In genomic region chr11:77606469-77606834, GRCm38 (mm10) we compare ENCODE assay signal across 8 mouse cellular contexts. TPM values are rescaled to one million over a fixed set of nuclear protein-coding genes. Genes with fewer than 3 reads are reported as not detected.
DNase-seq lines count a peak whose midpoint lies in the region; ATAC-seq and TF ChIP-seq lines count a peak whose summit lies in the region.

No protein-coding gene starts in this region.

- TF ChIP-seq CTCF in E14TG2a.4 (conservative IDR thresholded peaks at IDR 0.05; ENCODE audit: low read length), result no peak

- peak overlapping the region; percentile 98 for H3K9ac ChIP-seq in heart, embryonic 14.5 days (ENCODE audit: low read length)
- H3K9ac ChIP-seq in forebrain, embryonic 13.5 days, result peak overlapping the region; percentile 99
- peak overlapping the region; percentile 97 for H3K9ac ChIP-seq in liver, embryonic 15.5 days

- intact Hi-C loops in heart, postnatal 25 days (cut with DNase I), result loop anchor here (10.0 kb wide), 1 partner anchor 92 kb away; the partner anchor contains the start of genes Abhd15, Gm10392 and Trp53i13
- intact Hi-C loops in left cerebral cortex, postnatal 25 days (cut with DNase I), result loop anchor here (2.0 to 5.0 kb wide), 2 partner anchors 18 to 114 kb away; partner anchors contain the start of gene Git1

- H3K36me3 ChIP-seq in heart, embryonic 14.5 days (ENCODE audit: control insufficient read depth, insufficient read depth, low read length), result peaks cover 12% of the 10 kb centered on the region; the same call in 1 of the 2 replicates
- H3K36me3 ChIP-seq in E14TG2a.4 (ENCODE audit: insufficient read depth, low read length), result peaks cover 27% of the 10 kb centered on the region
- H3K36me3 ChIP-seq in forebrain, embryonic 13.5 days (ENCODE audit: poor library complexity, severe bottlenecking), result no peaks in the 10 kb centered on the region
- peaks cover 10% of the 10 kb centered on the region for H3K36me3 ChIP-seq in liver, embryonic 15.5 days (replicated peaks)

- peak overlapping the region; percentile 79 to 94 for H3K27ac ChIP-seq in heart, embryonic 14.5 days (replicated peaks in 1 of 2; ENCODE audit: control insufficient read depth in 1 of 2, insufficient read depth in 1 of 2, low read depth in 2 of 2, low read length in 2 of 2)
- H3K27ac ChIP-seq in forebrain, embryonic 13.5 days, result peak overlapping the region; percentile 96; the same call in 1 of the 2 replicates
- H3K27ac ChIP-seq in liver, embryonic 15.5 days (replicated peaks), result peak overlapping the region; percentile 93

- ATAC-seq in heart, embryonic 14.5 days (ENCODE audit: insufficient number of reproducible peaks, insufficient read depth, low FRiP score, low read depth), result no peak
- no peak for ATAC-seq in forebrain, embryonic 13.5 days
- no peak for ATAC-seq in liver, embryonic 15.5 days (ENCODE audit: insufficient read depth)
- no peak for ATAC-seq in CD4-positive, CD25-positive, alpha-beta regulatory T cell, adult 4 months

- WGBS in heart, embryonic 14.5 days, result under 1% methylated on average over 6 of the region's 6 CpGs
- WGBS in forebrain, embryonic 13.5 days, result 8% methylated on average over 6 of the region's 6 CpGs
- WGBS in liver, embryonic 15.5 days (ENCODE audit: insufficient replicate concordance), result 9% methylated on average over 6 of the region's 6 CpGs

- peaks cover 0 to 19% of the 10 kb centered on the region in 2 experiments; a peak in 2 of 4 replicates for H3K4me1 ChIP-seq in heart, embryonic 14.5 days (ENCODE audit: control insufficient read depth in 2 of 2, insufficient read depth in 2 of 2, low read length in 2 of 2)
- H3K4me1 ChIP-seq in E14TG2a.4 (replicated peaks; ENCODE audit: low read depth, low read length), result peaks cover 47% of the 10 kb centered on the region
- peaks cover 37% of the 10 kb centered on the region for H3K4me1 ChIP-seq in forebrain, embryonic 13.5 days
- H3K4me1 ChIP-seq in liver, embryonic 15.5 days (replicated peaks), result peaks cover 33% of the 10 kb centered on the region

- H3K9me3 ChIP-seq in heart, embryonic 14.5 days (ENCODE audit: control insufficient read depth, low read length), result no peaks in the 10 kb centered on the region
- no peaks in the 10 kb centered on the region for H3K9me3 ChIP-seq in E14TG2a.4 (ENCODE audit: low read length)
- no peaks in the 10 kb centered on the region for H3K9me3 ChIP-seq in forebrain, embryonic 13.5 days (replicated peaks)
- H3K9me3 ChIP-seq in liver, embryonic 15.5 days (replicated peaks), result no peaks in the 10 kb centered on the region

- H3K4me2 ChIP-seq in heart, embryonic 14.5 days (ENCODE audit: low read length), result peak overlapping the region; percentile 96
- peak overlapping the region; percentile 93 for H3K4me2 ChIP-seq in forebrain, embryonic 13.5 days
- H3K4me2 ChIP-seq in liver, embryonic 15.5 days, result peak overlapping the region; percentile 92

- no peaks in the 10 kb centered on the region for H3K27me3 ChIP-seq in heart, embryonic 14.5 days (ENCODE audit: control insufficient read depth, insufficient read depth, low read length)
- no peaks in the 10 kb centered on the region for H3K27me3 ChIP-seq in E14TG2a.4 (ENCODE audit: insufficient read depth, low read length)
- H3K27me3 ChIP-seq in forebrain, embryonic 13.5 days, result no peaks in the 10 kb centered on the region
- no peaks in the 10 kb centered on the region for H3K27me3 ChIP-seq in liver, embryonic 15.5 days

- no peak for DNase-seq in heart, postnatal 25 days (ENCODE audit: low spot score)
- no peak for DNase-seq in left cerebral cortex, postnatal 25 days (ENCODE audit: low spot score in 2 of 2)
- DNase-seq in right cerebral cortex, postnatal 25 days, result no peak

- peak overlapping the region; percentile 89 to 99 for H3K4me3 ChIP-seq in heart, embryonic 14.5 days (ENCODE audit: control insufficient read depth in 1 of 2, insufficient read depth in 1 of 2, low read depth in 1 of 2, low read length in 2 of 2)
- peak overlapping the region; percentile 97 for H3K4me3 ChIP-seq in E14TG2a.4 (replicated peaks; ENCODE audit: low read length)
- H3K4me3 ChIP-seq in forebrain, embryonic 13.5 days, result peak overlapping the region; percentile 99
- peak overlapping the region; percentile 88 for H3K4me3 ChIP-seq in liver, embryonic 15.5 days (replicated peaks)

RNA-seq across cellular contexts. Expression of gene Taok1, which starts 1.2 kb away (rescaled TPM):
- polyA plus RNA-seq in heart, embryonic 14.5 days (2014; fragmentation: Nextera tagmentation; extraction: Ambion mirVana), result 20.4 and 20.8 TPM in 2 replicates
- total RNA-seq in heart, postnatal 25 days (2021), result 10 to 100 TPM; 51.8 to 58.4 TPM
- polyA plus RNA-seq in forebrain, embryonic 13.5 days (2015; fragmentation: Nextera tagmentation; extraction: Ambion mirVana), result 25.8 and 28.5 TPM in 2 replicates
- polyA plus RNA-seq in liver, embryonic 15.5 days (2015; fragmentation: Nextera tagmentation; extraction: Ambion mirVana), result 3.6 and 3.7 TPM in 2 replicates
- 10 to 100 TPM; 17.3 to 23.1 TPM for polyA plus RNA-seq in CD4-positive, CD25-positive, alpha-beta regulatory T cell, adult 4 months (2017; shearing (Covaris generic))
- total RNA-seq in left cerebral cortex, postnatal 25 days (2021), result 100 to 1,000 TPM; 107 to 108 TPM
